Mouse (Mus musculus) CD4-positive, CD25-positive, alpha-beta regulatory T cell, adult 4 months (primary cell): ENCODE measurements around the gene Ncaph2. TPM values are rescaled to one million over a fixed set of nuclear protein-coding genes. Genes with fewer than 3 reads are reported as not detected.

Source experiments
- ATAC-seq: one replicate; pipeline ENCODE4 v1.8.0; 2017
- polyA plus RNA-seq, 2 experiments: library from polyadenylated mRNA; unstranded; fragments of 100-300 nt; shearing (Covaris generic); gene quantifications; one replicate each; pipeline ENCODE4 v1.2.1; 2017

The Ncaph2 gene
- polyA plus RNA-seq, 2 experiments from 2014 or later, result 189 to 193 TPM

DNA sequence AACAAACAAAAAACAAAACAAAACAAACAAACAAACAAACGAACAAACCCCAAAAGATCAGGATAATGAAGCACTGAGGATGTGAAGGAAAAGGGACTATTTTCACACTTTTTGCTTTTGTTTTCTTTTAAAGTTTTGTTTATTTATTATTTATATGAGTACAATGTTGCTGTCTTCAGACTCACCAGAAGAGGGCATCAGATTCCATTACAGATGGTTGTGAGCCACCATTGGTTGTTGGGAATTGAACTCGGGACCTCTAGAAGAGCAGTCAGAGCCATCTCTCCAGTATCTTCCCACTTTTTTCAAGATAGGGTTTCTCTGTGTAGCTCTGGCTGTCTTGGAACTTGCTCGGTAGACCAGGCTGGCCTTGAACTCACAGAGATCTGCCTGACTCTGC, 12.2 kb upstream of the Ncaph2 start:
- ATAC-seq, result no peak

DNA sequence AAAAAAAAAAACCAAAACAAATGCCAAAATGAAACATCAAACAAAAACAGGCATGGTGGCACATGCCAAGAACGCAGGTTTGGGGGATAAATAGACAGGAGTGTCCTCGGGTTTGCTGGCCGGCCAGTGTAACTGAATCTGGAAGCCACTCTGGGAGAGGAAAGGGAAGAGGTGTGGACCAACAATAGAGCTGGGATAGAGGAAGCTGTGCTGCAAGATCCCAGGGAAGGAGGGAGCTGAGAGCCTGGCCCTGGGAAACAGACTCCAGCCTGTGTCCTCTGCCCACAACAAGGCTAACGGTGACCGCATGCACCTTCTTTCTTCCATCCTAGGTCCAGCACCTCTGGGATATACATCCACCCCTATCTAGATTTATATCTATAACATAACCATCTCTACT, 5.1 kb upstream of the Ncaph2 start:
- ATAC-seq, result no peak

- no peak for ATAC-seq
Observed at GRCm38 (mm10) chr15:89351302-89351701, 4.2 kb upstream of the Ncaph2 start.

- ATAC-seq, result no peak
Observed at GRCm38 (mm10) chr15:89352054-89352453, 3.5 kb upstream of the Ncaph2 start.

DNA sequence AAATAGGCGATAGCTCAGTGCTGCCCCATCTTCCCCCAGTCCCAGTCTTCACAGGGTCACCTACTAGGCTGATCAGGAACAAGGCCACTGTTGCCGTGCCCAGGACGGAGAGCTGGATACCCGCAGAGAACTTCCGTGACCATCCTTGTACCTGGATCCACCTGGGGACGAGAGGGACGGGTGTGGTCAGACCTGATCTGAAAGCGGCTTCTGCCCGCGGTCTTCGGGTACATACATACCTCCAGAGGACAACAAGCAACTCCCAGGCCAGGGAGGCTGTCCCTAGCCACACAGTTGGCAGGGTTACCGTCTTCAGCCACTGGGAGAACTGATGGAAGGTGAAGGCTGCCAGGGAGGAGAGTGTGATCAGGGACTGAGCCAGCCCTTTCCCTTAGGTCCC, 2.7 kb upstream of the Ncaph2 start:
- ATAC-seq, result no peak

DNA sequence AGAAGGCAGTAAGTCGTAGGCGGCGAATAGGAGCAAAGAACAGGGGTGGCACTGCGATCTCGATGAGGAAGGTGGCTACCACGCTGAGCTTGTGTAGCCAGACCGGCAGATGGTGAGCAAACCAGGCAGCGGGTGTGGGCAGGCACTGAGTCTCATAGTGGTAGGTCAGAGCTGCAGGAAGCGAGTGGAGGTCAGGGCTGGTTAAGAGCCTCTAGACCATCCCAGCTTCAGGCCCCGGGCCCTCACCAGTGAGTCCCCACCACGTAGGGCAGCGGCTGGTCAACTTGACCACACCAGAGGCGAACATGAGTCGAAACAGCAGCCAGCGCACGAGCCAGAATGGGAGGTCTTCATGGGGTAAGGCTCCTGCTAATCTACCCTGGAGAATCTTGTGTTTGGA, 1.7 kb upstream of the Ncaph2 start:
- no peak for ATAC-seq

DNA sequence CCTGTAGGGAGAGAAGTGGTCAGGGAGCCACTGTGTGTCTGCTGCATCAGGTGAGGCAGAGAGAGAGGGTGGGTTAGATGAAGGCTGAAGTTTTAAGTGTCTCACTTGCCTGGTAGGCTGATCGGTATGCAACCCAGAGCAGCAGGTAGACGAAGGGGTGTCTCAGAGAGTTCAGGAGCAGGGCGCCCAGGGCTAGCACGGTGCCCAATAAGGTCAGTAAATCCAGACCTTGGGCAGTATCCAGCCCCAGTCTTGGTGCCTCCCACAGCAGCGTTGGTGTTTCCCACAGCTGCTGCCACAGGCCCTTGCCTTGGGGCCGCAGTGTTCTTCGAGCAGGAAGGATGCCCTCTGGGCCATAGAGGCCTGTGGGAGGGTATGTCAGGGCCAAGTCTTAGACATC, 1.1 kb upstream of the Ncaph2 start:
- ATAC-seq, result no peak

DNA sequence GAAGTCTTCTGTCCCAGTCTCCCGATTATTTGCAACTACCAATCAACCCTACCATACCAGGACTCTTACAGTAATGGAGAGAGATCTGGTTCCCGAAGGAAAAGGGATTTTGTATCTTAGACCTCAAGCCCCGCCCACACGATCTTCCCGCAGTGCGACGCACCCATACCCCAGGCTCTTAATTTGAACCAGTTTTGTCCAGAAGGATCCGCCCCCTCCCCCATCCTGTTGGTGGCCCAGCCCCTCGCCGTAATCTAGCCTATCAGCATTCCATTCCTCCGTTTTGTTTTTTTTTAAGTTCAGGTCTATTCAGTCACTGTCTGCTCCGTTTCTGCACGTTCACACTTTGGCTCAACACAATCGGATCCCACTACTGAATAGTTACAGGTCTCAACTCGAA, 853 bp downstream of the Ncaph2 start:
- ATAC-seq, result peak; percentile 9

DNA sequence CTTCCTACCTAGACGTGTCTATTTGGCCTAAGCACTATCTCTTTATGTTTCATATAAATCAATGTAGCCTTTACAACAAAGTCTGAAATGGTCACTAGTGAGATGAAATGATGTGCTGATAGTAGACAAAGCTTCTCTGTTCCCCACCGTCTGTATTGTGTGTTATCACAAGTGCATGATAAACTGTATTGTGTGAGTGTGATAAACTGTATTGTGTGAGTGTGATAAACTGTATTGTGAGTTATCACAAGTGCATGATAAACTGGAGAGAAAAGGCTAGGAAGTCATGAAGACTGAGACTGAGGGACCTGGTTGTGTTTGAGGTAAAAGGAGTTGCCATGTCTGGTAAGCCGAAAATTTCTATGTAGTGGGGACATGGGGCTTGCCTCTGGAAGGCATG, 3.3 kb downstream of the Ncaph2 start:
- no peak for ATAC-seq

DNA sequence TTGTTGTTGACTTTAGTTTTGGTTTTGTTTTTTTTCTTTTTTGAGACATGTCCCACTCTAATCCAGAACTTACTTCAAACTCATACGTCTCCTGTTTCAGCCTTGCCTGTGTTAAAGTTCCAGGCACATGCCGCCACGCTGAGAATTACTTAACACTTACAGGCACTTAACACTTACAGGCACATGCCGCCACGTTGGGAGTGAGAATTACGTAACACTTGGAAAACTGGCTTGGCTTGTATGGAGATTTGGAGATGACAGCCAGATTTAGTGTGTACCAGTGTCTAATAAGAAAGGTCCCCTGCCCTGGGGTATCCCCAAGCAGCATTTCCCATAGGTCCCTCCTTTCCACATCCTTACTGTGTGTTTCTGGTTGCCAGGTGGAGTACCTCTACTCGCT, 7.5 kb downstream of the Ncaph2 start:
- ATAC-seq, result no peak

GRCm38 (mm10) chr15:89365141-89365551, 9.6 kb downstream of the Ncaph2 start:
- no peak for ATAC-seq

DNA sequence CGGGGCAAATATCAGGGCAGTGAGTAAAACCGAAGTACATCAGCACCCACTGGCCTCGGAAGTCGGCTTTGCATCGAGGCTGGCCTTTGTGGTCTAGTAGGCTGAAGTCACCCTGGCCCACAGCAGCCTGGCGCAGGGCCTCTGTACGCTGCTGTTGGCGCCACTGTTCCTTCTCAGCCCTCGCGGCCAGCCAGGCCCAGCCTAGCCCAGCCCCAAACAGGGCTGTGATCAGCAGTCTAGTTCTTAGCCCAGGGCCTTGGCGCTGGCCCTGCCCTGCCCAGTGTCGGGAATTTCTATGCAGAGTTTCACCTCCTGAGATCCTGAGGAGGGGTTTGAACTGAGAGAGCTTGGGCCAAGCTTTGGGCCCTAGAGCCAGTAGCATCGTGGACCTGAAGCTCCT, 16.5 kb downstream of the Ncaph2 start:
- ATAC-seq, result no peak

DNA sequence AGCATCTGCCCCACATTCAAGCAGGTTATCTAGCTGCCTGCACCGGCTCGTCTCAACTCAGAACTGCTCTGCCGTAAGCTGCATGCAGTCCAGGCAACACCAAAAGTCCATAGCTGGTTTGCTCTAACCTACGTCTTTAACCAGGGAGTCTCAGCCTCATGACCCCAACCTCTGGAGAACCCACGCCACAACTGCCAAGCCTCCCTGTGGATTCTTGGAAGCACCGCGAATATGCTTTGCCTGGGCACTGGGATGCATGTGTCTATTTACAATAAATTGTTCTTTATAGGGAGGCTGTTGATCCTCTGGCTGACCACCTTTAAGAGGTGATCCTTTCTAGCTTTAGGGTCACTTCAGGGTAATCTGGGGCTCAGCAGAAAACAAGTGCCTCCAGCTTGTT, 17.0 kb downstream of the Ncaph2 start:
- no peak for ATAC-seq

- ATAC-seq, result peak; percentile 91
Observed at GRCm38 (mm10) chr15:89373027-89373761, 17.7 kb downstream of the Ncaph2 start.

DNA sequence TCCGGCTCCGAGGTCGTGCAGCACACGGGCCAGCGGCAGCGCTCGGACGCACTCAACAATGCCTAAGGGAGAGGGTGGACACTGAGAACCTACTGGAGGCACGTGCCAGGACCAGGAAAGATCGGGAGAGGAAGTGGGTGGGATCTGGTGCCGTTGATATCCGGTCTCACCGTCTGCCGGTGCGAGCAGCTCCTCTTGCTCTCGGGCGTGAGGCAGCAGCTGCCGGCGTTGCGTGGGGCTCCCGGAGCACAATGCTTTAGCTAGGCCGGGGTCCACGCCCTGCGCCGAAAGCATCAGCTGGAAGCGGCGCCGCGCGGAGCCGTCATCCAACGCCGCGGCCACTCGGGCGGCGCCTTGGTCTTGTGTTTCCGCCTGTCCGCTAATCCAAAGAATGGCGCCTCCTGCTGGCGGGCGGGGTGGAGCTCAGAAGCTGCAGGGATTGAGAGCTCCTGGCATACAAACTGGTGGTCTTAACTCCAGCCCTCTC, 18.3 kb downstream of the Ncaph2 start, which contains the start of gene Sco2:
TSS of gene Sco2 (minus strand) at position 85 of the 487 bp plus-strand sequence.
- peak; percentile 65 for ATAC-seq

GRCm38 (mm10) chr15:89374340-89374739, 18.8 kb downstream of the Ncaph2 start:
- ATAC-seq, result no peak

DNA sequence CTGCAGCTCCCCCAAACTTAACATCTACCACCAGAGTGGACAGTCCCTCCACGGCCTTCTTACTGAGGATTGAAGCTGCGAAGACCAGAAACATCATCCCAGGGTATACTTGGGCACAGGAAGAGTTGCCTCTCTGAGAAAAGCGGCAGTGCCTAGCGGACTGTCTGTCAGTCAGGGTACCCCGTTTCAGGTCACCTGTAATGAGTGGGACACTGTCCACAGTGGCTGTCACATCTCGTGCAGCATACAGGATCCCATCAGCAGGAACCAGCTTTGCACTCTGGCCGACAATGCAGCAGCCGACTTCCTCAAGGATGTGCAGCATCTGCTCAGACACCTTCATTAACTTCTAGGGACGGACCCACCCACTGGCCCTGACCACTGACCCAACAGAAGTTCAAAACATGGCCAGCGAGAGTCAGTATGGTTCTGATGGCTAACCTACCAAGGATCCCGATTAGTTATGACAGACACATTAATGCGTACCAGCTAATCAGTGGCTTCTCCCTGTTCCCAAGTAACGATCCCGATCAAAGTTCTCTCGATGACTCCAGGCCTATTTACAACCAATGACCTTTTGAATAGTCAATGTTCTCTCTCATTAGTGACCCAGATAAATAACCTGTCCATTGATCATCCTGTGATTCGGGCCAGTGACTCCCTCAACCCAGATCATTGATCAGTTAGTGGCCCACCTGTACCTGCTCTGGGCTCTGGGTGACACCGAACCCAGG, 19.4 kb downstream of the Ncaph2 start:
- no peak for ATAC-seq

GRCm38 (mm10) chr15:89376040-89376439, 20.5 kb downstream of the Ncaph2 start:
- ATAC-seq, result no peak

DNA sequence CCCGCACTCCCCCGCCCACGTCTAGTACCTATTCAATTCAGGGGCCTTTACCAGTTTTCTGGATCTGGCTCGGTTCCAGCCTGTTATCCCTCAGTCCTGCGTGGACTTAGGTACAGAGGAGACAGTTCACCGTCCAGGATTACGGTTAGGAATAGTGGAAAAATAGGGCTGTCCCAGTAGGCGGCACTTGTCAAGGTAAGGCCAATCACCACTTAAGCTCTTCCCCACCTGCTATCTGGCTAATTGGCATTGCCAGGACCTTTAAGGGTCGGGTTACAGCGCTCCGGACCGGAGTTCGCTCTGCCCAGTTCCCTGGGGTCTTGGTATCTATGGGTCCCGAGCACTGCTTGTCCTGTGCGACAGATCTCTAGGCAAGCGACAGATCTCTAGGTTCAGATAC, 21.4 kb downstream of the Ncaph2 start, which contains the start of gene Tymp:
TSS of gene Tymp (minus strand) at position 83 of the 400 bp plus-strand sequence.
- no peak for ATAC-seq

- no peak for ATAC-seq
Observed at GRCm38 (mm10) chr15:89377362-89377761, 21.8 kb downstream of the Ncaph2 start.

DNA sequence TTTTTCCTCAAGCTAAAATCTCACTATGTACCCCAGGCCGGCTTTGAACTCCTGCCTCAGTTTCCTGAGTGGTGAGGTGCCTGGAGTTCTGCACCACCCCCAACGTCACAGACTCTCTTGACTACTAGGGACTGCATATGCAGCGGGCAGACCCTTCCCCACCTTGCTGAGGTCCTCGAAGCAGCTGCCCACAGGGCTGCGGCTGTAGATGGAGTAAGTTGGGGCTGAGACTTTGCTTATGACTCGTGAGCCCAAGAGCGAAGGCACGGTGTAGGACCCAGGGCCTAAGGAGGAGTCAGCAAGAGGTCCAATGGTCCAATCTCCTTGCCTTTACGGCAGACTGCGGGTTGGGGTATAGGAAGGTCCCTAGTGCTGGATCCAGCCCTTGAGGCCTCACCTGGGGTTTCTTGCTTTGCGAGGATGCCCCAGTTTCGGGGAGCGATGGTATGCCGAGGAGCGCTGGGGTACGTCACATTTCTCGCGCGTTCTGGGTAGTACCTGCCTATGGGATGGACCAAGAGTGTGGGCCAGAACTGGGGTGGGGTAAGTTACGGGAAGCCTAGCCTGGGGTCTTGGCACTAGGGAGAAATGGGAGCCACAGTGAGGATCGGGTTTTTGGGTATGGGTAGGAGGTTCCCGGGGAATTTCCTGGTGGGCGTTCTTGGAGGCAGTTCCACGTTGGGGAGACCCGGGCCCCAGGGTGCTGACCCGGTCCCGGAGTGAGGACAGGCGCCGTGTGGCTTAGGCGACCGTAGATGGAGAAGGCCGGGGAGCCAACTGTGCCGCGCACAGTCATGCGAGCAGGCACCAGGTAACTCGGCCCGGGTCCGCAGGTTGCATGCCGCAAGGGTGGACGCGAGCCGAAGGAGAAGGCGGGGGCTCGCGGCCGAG, 22.7 kb downstream of the Ncaph2 start:
- ATAC-seq, result no peak

- ATAC-seq, result peak; percentile 40
Observed at GRCm38 (mm10) chr15:89378831-89379401, 23.4 kb downstream of the Ncaph2 start, which contains the start of gene Odf3b. Gene Odf3b, minus strand, starts transcription at chr15:89379282.
